Mouse (Mus musculus): ENCODE data around the gene Gsg1l.

The Gsg1l gene

GRCm38 (mm10) chr7:126031598-126032364 is 50.4 kb downstream of the Gsg1l start:
- no peak for DNase-seq (ENCODE audit: low spot score)

- DNase-seq (ENCODE audit: low spot score) = no peak
Measured at GRCm38 (mm10) chr7:126027410-126027809, 54.8 kb downstream of the Gsg1l start.

GRCm38 (mm10) chr7:126026600-126026999 is 55.6 kb downstream of the Gsg1l start:
- no peak for DNase-seq (ENCODE audit: low spot score)

GRCm38 (mm10) chr7:126019966-126020365 is 62.2 kb downstream of the Gsg1l start:
- no peak for DNase-seq (ENCODE audit: low spot score)

DNA sequence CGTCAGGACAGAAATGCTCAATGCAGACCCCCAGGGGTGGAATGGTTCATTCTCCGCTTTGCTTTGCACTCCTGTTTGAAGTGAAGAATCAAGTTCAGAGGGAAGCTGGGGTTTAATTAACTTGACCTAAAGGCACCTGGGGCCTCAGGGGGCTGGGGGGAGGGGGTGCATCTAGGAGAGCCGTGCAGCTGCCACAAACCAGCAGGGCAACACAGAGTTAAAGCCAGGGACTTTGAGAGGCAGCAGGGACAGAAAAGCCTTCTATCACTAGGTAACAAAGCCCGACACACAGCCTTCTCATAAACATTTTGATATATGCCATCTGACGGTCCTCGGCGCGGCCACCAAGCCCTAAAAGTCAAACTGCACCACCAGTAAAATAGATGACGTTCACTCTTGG is 62.9 kb downstream of the Gsg1l start:
- no peak for DNase-seq (ENCODE audit: low spot score)

DNA sequence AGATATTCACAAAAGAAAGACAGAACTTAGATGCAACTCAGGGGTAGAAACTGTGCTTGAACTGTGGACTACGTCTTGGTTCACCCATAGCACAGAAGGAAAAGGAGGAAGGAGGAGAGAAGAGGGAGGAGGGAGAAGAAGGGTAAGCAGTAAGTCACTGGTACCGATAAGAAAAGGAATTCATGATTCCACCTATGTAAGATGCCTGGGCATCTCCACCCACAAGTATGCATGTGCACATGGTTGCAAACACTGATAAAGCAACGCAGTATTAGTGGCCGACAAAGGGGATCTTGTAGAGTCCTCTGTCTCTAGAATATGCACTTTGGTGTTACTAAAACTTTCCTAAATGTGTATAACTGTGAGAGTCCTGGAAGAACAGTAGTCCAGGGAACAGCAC is 64.8 kb downstream of the Gsg1l start:
- no peak for DNase-seq (ENCODE audit: low spot score)

DNA sequence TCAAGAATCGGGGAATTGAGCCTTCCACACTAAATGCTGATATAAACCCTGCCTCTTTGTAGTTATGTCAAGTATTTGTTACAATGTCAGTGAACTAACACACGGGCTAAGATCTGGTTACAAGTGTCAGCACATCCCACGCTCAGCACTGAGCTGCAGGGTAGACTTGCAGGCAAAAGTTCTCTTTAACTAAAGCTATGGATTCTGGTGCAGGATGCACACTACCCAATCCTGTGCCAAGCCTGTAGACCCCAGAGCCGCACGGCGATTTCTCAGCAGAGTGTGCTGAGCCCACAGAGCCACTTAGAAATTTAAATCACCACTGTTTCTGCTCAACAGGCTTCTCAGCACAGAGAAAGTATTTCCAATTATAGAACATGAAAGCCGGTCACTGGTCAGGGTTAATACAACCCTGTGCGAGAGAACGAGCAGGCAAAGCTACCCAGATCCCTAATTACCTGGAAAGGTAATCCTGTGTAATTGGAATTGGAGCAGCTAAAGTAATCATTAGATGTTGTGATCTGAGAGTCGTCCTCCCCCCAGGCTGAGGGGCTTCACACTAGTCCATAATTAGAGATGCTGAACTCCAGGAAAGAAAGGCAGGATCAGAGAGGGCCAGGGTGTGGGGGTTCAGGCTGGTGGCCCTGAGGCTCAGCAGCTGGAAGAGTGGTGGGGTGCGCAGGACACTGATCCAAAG is 69.7 kb downstream of the Gsg1l start:
- DNase-seq (ENCODE audit: low spot score) = no peak

DNA sequence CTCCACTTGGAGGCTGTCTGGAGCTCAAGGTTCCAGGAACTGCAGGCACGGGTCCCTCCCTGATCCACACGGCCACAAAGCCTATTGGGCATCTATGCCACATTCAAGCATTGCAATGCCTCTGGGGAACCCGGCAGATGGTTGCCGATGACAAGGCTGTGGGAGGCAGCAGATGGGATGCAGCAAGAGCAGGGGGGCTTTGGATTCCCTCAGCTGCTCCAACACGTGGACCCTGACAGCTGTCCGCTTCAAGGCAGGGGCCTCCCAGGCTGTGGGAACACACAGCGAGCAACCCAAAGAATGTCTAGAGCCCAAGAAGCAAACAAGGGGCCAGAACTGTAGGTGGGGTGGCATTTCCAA is 73.4 kb downstream of the Gsg1l start:
- peak; percentile 6 for DNase-seq (ENCODE audit: low spot score)

GRCm38 (mm10) chr7:126008139-126008788 is 73.9 kb downstream of the Gsg1l start:
- no peak for DNase-seq (ENCODE audit: low spot score)

DNA sequence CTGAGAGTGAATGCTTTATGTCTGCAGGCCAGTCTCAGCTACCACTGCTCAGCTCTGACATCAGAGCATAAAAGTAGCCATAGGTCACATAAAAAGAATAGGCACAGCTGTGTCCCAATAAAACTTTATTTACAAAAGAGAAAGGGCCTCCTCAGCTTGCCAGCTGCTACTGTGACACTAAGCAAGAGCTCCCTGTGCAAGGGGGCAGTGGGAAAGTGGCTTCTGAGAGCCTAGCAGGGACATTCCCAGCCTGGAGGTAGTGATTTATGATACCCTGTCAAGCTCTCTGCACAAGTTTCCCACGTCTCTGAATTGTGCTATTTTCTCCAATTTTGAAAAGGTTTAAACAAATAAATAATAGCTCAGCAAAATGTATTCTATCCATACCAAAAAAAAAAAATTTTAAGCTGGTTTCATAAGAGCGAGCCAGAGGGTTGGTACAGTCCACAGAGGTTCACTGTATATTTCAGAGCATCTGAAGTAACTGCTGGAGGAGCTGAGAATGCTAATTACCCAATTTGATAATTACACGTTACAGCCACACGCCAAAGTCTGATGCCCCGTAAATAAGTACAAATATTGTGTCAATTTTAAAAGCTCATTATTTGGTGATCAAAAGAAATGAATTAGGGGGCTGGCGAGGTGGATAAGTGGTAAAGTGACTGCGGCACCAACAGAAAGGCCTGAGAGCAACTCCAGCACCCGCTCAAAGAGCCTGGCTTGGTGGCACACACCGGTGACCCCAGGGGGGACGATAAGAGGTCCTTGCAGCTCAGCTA is 74.9 kb downstream of the Gsg1l start:
- DNase-seq (ENCODE audit: low spot score) = no peak

DNA sequence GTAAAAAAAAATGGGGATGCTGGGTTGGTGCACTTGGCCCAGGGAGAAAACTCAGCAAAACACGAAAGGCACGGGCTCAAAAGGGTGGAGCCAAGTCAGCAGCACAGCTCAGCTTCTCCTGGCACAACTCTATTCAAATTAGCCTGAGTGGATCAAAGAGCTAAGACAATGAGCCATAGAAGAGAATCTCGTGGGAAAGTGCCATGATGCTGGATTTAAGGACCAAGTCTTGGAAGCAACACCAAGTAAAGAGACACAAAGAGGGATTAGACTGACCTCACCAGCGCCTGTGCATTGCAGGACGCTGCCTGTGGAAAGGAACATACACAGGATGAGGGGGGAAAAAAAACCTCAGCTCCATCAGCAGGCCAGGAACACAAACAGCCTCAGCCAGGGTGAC is 76.9 kb downstream of the Gsg1l start:
- DNase-seq (ENCODE audit: low spot score) = no peak

DNA sequence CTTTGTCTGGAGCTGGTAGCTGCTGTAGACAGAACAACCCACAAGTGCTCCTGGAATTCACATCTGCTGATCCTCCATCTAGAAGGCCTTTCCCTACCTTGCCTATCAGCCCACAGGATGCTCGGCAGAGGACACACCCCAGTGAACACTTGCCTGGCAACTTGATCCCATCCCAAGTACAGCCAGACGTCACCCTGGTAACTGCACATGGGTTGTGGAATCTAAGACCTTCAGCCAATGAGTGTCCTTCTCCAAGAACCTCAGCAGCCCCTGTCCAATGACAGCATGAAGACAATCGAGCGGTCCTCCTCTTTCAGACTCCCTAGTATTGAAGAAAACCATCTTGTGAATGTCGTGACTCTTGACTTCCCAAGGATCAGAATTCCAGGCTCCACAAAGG is 80.5 kb downstream of the Gsg1l start:
- no peak for DNase-seq (ENCODE audit: low spot score)

- DNase-seq (ENCODE audit: low spot score) = no peak
Measured at GRCm38 (mm10) chr7:125999921-126000320, 82.3 kb downstream of the Gsg1l start.

- no peak for DNase-seq (ENCODE audit: low spot score)
Measured at GRCm38 (mm10) chr7:125996151-125996550, 86.1 kb downstream of the Gsg1l start.

DNA sequence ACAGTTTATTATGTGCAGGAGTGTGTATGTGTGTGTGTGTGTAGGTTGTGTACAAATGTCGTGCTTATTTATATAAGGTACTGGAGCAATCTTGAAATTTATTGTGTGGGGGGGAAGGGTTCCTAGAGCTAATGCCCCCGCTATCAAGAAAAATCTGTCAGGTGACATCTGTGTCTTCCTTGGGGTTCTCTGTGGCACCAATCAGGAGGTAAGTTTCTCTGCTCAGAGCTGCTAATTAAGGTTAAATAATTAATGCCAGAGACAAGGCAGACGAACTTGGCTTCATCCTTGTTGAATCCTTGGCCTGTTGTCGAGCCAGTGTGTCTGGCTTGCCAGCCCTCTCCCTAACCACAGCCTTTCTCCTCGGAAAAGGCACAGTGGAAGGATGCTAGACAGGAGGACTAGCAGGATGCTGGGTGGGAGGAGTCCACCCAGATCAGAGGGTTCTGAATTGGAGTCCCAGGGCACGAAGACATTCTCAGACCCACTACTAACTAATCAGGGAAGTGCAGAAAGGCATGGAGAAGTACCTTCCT is 89.8 kb downstream of the Gsg1l start:
- no peak for DNase-seq (ENCODE audit: low spot score)

DNA sequence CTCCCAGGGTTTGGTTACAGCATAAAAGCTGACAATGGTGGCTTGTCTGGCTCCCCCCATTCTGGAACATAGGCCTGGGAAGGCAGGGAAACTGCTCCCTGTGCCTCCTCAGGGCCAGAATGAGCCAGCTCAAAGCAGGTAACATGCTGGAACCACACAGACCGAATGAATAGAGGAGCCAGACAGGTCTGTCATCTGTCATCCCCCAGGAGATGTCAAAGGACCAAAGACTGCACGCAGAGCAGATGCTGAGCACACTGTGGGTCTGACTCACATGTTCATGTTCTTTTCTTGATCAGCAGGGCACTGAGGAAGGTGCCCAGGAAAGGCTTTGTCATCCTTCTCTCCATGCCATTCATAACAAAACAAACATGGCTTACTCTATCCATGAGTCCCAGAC is 90.4 kb downstream of the Gsg1l start:
- no peak for DNase-seq (ENCODE audit: low spot score)

DNA sequence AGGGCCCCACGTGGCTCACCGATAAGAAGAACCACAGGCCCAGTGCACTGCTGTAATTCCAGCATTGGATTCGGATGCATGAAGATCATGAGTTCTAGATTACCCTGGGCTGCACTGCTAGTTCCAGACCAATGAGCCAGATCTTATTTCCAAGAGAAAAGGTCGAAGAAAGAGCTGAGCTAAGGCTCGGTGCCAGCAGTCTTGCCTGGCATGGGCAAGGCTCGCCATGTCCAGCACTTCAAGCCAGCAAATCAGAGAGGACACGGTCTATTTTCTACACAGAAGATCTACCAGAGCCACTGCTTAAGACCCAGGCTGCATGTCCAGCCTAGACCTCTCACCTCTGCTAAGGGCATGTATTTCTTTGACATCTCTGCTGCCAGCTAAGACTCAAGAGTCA is 92.2 kb downstream of the Gsg1l start:
- DNase-seq (ENCODE audit: low spot score) = no peak

- no peak for DNase-seq (ENCODE audit: low spot score)
Measured at GRCm38 (mm10) chr7:125989489-125989888, 92.7 kb downstream of the Gsg1l start.

DNA sequence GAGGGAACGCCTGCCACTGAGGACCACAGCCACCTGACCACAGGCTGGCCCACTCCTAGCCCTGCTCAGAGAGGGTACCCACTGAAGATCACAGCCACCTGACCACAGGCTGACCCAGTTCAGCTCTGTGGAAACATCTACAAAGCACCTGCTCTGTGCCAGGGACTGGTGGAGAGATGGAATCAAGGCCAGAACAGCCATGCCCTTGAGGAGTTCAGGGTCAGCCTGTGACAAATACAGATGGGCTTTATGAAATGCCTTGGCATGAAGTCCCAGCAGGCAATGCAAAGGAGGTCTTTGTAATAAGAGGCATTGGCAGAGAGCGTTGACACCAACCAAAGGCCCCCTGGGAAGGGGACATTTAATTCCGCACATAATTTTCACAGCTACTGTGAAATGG is 93.9 kb downstream of the Gsg1l start:
- DNase-seq (ENCODE audit: low spot score) = no peak

- no peak for DNase-seq (ENCODE audit: low spot score)
Measured at GRCm38 (mm10) chr7:125987117-125987516, 95.1 kb downstream of the Gsg1l start.

- no peak for DNase-seq (ENCODE audit: low spot score)
Measured at GRCm38 (mm10) chr7:125985565-125985964, 96.6 kb downstream of the Gsg1l start.
